Mouse (Mus musculus) MN1 (cell line): ENCODE data around the gene Vrk2.

Source experiments
- DNase-seq: peaks from one replicate; pipeline ENCODE4 v3.0.0-alpha.2; 2016; ENCODE audit warnings: low spot score

The Vrk2 gene

DNA sequence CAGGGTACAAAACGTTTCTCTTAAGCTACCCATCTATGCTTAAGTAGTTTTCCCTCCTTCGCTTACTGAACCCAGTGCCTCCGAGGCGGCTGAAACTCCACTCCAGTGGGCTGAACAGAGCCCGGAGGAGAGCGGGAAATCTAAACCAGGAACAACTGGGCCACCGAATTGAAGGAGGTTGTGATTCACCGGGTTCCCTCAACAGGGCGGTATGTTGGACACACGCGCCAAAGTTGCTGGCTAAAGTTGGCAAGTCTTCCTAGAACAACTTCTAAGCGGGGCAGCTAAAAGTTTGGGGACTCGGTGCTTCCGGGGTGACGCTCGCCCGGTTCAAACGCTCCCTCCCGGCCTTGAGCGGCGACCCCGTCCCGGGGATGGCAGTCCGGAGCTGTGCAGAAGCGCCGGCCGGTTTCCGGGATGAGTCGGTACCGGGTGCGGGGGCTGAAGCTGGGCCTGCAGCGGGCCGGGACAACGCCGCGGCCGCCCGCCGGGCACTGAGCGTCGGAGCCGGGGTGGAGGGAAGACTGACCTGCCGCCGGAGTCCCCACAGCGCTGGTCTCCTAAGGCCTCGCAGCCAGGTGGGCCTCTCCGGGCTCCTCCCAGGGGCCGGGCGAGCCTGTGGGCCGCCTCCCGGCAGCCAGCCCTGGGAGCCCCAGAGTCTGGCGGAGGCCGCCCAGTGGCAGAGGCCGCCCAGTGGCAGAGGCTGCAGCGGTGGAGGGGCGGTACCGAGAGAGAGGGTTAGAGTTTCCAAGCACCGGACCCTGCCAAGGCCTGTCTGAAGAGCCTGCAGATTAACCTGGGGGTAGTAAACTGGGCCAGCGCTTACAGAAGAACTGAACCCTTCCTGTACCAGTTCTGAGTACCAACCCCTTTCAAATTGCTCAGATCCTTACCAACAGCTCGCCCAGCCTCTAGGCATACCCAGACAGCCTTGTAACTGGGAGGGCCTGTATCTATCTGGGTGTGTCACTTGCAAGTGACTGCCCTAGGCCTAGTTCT is at the start of gene Vrk2, which contains the start of gene Gm6899:
TSS of gene Vrk2 (minus strand) at position 939 of the 999 bp plus-strand sequence.
TSS of gene Gm6899 (plus strand) at position 181 of the 999 bp plus-strand sequence.
- DNase-seq: no peak

- DNase-seq: no peak
These were observed 48.3 kb upstream of the Vrk2 start for GRCm38 (mm10) chr11:26642141-26642540.

- DNase-seq: no peak
These were observed 46.6 kb upstream of the Vrk2 start for GRCm38 (mm10) chr11:26640314-26640785.

- DNase-seq: no peak
These were observed 42.4 kb upstream of the Vrk2 start for GRCm38 (mm10) chr11:26636239-26636638.

DNA sequence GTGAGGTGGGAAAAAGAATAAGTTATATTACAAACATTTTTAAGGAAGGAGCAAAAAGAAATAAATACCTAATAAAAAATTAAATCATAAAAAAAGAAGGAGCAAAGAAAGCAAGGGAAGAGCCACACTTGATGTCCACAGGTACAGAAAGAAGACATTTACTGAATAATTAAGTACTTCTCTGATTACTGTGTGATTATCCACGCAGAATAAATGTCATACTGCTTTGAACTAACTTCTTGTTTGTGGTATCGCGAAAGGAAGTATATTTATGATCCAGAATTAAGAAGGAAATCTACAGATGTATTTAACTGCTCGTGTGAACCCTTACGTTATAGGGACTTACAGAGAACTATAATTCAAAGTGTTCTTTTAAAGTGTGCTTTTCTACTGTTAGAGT is 28.9 kb upstream of the Vrk2 start:
- DNase-seq: no peak

- DNase-seq: no peak
These were observed 24.9 kb upstream of the Vrk2 start for GRCm38 (mm10) chr11:26618475-26619223.

DNA sequence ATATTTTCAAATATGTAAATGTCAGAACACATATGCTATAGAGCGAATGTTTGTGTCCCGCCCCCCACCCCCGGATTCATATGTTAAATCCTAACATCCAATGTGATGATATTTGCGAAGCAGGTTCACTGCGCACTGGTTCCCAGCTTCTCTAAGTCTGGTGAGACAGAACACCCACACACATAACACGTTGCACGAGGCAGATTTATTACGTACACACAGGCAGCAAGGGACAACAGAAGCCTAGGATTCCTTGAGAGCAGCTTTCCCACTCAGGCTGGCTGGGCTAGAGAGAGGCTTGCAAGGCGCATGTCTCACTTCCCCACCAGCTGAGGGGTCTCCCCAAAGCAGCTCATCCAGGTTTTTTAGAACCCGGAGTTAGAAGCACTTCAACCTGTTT is 15.0 kb upstream of the Vrk2 start:
- DNase-seq: no peak

- DNase-seq: no peak
These were observed 10.4 kb upstream of the Vrk2 start for GRCm38 (mm10) chr11:26604061-26604655.

DNA sequence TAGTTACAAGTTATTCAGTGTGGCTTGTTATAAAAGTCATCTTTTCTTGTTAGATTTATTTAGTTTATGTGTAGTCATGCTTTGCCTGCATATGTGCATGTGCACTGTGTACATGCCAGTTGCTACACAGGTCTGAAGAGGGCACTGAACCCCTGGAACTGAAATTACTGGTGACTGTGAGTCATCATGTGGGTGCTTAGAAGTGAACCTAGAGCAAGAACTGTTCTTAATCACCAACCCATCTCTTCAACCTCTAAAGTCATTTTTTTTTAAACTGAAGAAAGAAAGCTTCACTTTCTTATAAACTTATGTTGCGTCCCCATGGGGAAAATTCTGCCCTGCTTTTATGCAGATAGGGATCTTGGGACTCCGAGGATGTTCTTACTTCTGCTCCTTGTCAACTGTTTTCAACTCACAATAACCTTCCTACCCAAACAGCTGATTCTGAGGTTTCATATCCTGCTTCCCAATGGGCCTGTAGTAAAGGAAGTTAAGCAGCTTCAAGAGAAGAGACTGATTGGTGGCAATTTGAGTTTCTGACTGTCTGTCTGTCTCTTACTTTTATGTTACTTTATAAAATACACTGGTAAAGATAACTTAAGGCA is 7.9 kb upstream of the Vrk2 start:
- DNase-seq: no peak

DNA sequence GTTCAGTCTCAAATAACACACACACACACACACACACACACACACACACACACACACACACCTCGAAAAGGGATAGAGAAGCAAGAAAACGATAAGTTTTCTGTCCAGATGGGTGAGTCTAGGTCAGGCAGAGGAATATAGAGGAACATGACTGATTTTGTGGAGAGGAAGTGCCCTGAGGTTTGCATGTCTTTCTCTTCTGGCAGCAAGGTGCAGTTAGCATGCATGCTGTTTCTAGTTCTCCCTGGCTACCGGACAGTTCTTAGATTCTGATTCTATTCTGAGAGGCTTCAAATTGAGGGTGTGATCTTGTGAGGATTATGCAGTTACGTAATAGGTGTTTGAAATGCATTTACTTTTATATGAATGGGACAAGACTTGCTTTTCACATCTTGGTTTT is 6.9 kb upstream of the Vrk2 start:
- no peak for DNase-seq

GRCm38 (mm10) chr11:26598876-26599275 is 5.1 kb upstream of the Vrk2 start:
- no peak for DNase-seq

- no peak for DNase-seq
These were observed 4.0 kb upstream of the Vrk2 start for GRCm38 (mm10) chr11:26597761-26598160.

DNA sequence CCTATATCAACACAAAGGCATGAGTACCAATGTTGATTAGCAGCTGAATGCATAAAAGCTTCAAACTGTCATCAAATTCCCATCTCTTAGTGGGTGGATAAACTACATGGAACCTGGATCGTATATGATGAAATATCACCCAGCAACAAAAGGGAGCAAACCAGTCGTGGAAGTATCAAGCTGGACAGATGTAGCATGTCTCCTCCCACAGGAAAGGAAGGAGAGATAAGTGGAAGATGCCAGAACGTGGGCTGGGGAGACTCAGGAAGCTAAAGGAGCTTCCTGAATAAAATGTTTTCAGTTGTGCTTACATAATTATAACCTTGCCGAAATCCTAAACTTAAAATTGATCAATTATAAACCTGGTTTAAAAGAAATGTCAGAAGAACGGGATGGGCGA is 3.3 kb upstream of the Vrk2 start:
- no peak for DNase-seq

DNA sequence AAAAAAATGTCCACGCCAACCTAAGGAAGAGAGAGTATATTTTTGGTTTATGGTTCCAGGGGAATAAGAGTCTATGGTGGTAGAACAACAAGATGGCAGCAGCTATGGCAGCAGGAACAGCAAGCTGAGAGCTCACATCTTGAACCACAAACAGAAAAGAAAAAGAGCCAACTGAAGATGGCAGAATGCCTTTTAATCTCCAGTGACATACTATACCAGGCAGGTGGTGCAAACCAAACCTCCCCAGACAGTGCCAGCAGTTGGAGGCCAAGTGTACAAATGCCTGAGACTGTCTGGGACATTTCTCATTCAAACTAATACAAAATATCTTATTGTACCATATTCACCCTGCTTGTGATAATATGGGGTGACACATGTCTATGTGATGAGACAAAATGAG is 2.4 kb upstream of the Vrk2 start:
- DNase-seq: no peak

- DNase-seq: no peak
These were observed 688 bp upstream of the Vrk2 start for GRCm38 (mm10) chr11:26594487-26594886.

- no peak for DNase-seq
These were observed 1.3 kb downstream of the Vrk2 start for GRCm38 (mm10) chr11:26592395-26593053.

DNA sequence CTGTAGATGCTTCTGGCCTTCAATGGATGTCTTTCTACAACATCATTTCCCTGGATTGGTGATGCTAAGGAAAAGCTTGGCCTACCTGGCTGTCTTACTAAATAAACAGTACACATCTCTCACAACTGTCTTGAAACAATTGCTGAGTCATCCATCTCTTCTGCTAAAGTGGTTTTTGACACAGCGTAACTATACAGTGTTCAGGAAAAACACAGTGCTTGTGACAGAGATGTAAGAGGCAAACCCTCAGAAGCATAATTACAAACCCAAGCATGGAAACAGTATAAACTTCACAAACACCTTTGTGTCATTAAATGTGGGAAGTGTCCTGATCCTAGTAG is 6.6 kb downstream of the Vrk2 start:
- no peak for DNase-seq

DNA sequence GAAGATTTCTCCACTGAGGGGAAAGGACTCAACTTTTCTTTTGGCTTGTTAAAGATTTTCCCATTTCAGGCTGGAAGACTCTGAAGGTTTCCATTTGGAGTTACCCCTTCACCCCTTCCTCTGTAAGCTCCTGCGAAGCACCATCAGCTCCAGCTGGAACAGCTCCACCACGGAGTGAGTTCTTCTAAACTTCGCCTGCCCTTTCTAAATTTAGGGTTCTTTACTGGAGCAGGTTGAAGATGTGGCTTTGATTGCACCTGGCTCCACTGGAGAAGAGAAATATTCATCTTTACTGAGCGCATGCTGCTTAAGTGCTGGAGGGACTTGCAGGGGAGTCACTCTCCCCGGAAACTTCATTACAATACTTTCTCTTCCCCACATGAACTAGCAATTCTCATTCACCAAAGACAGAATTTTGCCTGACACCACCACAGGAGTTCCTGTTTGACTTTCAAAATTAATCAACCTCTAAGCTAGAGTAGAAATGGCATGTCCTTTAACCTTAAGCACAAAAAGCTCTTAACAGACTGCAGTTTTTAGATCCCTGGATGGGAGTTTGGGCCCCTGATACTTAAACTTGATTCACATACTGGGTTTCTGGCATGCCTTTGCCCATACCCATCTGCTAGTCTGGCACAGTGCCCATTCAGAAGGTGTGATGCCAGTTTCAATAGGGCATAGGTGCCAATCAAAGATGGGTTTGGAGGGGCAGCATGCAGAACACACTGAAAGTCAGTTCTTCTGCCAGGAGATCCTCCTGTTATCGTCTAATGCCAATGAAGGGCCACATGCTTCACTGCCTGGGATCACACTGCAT is 7.2 kb downstream of the Vrk2 start:
- no peak for DNase-seq

DNA sequence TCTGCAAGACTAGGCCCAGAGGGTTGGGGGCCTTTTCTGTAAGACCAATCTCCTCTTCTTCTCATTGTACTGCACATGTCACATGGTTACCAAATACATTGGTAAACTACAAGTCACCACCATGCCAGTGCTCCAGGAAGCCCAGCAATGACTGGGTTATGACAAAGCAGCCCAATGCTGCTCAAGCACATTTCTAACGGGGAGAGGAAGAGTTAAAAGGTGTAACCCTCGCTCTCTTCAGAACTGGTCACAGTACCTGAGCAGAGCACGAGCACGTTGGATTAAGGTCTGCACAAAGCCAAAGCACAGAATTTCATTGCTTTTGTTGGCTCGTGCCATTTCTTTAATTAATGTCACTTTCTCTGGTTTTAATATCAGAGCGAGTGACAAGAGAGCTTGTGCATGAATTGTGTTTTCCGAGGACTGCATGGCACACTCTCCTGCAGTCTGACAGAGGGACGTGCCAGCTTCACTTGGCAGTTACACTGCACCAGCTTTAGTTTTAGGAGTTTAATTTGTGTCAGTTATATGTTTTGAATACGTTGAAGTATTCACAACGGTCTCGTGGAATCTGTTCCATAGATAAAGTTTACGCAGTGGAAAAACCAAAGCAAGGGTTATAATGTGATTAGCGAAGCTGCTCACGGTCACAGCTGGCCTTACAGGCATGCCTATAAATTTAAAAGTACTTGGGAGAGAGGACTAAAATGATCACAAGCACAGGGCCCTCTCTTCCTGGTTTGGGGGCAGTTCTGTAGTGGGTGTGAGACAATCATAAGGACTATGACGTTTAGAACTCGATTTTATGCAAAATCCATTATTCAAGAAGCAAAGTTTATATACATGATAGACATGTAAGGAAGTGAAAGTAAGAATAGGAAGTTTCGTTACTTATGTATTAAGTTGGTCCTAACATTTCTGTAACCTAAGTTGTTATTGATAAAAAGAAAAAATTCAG is 8.1 kb downstream of the Vrk2 start:
- no peak for DNase-seq

DNA sequence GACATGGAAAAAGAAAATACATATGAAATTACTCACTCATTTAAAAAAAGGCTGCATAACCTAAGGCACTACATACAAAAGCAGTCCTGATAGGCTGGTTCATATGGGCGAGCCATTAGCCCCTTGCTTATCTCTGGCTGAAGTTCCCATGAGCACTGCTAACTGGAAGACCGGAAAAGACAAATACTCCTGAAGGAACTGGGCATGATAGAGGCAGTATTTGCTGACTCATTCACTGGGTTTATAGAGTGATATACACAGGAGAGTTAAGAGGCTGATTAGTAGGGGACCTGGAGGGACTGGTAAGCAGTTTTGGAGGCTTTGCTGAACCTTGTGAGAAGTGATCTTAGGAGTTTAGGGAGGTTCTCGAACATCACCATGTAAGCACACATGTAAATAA is 42.2 kb downstream of the Vrk2 start:
- DNase-seq: no peak
